Mouse (Mus musculus) bone marrow macrophage, adult 2 months (primary cell): ENCODE data around the gene Klrb1. TPM values are rescaled to one million over a fixed set of nuclear protein-coding genes. Genes with fewer than 3 reads are reported as not detected.
"Not testable (repeated sequence)": the region's sequence is repeated elsewhere in the genome, so short reads cannot be mapped to it uniquely, and the experiment has no call there.

Source experiments
- H3K27ac ChIP-seq: 2 replicates; pipeline ENCODE4 v1.5.1; 2012; ENCODE audit warnings: low read depth, low read length; ENCODE audit not compliant: insufficient read depth
- H3K4me1 ChIP-seq: 2 replicates; pipeline ENCODE4 v1.6.1; 2012; ENCODE audit warnings: low read length; ENCODE audit not compliant: control insufficient read depth, insufficient read depth
- H3K4me3 ChIP-seq: 2 replicates; pipeline ENCODE4 v1.5.1; 2012; ENCODE audit warnings: mild to moderate bottlenecking, low read length, moderate library complexity; ENCODE audit not compliant: insufficient read depth
- CTCF ChIP-seq: IDR thresholded peaks from 2 replicates; pipeline ENCODE4 v1.5.1; 2012; ENCODE audit warnings: low read depth, mild to moderate bottlenecking, low read length, moderate library complexity
- POLR2A ChIP-seq: IDR thresholded peaks from 2 replicates; pipeline ENCODE4 v1.6.1; 2012; ENCODE audit warnings: mild to moderate bottlenecking, low read depth, low read length, borderline replicate concordance
- polyA plus RNA-seq: library from polyadenylated mRNA; stranded (reverse); fragments of >200 nt; gene quantifications from 2 replicates; pipeline ENCODE4 v1.2.4, GENCODE M21; 2012; ENCODE audit not compliant: missing spikeins, insufficient read depth, insufficient read length

The Klrb1 gene
- polyA plus RNA-seq, 1 experiment = not detected

- peak; percentile 71 for TF ChIP-seq CTCF
- Histone ChIP-seq H3K27ac (peak overlapping the region; percentile 33), H3K4me3 (peak overlapping the region; percentile 91)
- not testable (repeated sequence) for H3K4me1 ChIP-seq
These were observed 37.7 kb upstream of the Klrb1 start for GRCm38 (mm10) chr6:128760416-128761143.

GRCm38 (mm10) chr6:128760016-128760415 is 37.2 kb upstream of the Klrb1 start:
- H3K4me3 ChIP-seq = peak overlapping the region; percentile 91
- not testable (repeated sequence) for H3K4me1 ChIP-seq
- peak overlapping the region; percentile 33 for H3K27ac ChIP-seq

DNA sequence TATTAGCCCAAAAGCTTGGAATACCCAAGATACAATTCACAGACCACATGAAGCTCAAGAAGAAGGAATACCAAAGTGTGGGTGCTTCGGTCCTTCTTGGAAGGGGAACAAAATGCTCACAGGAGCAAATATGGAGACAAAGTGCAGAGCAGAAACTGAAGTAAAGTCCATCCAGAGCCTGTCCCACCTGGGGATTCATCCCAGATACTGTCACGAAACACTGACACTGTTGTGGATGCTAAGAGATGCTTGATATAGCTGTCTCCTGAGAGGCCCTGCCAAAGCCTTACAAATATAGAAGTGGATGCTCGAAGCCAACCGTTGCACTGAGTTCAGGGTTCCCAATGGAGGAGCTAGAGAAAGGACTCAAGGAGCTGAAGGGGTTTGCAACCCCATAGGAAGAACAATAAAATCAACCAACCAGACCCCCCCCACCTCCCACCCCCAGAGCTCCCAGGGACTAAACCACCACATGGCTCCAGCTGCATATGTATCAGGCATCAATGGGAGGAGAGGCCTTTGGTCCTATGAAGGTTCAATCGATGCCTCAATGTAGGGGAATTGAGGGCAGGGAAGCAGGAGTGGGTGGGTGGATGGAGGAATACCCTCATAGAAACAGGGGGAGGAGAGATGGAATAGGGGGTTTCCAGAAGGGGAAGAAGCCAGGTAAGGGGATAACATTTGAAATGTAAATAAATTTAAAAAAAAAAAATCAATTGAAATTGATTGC is 36.5 kb upstream of the Klrb1 start:
- Histone ChIP-seq H3K4me3 (no peak overlapping the region), H3K27ac (no peak overlapping the region), H3K4me1 (peaks cover 5% of the 10 kb centered on the region; the same call in 1 of the 2 replicates)
- TF ChIP-seq CTCF (no peak), POLR2A (no peak)

DNA sequence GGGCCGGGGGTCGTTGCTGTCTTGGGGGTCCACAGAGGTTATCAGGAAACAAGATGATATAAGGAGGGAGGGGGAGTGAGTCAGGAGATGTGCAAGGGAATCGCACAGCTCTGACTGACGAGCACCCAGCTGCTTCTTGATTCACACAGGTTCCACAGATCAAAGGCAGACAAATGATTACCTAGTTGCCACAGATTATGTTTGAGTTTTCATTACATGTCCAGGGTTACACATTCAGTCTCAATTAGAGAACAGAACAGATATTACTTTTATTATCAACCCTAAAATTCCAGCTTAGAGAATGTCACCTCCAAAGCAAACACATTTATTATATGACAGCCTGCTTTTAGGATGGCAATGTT is 32.5 kb upstream of the Klrb1 start:
- not testable (repeated sequence) for H3K4me1 ChIP-seq, H3K4me3 ChIP-seq, H3K27ac ChIP-seq

DNA sequence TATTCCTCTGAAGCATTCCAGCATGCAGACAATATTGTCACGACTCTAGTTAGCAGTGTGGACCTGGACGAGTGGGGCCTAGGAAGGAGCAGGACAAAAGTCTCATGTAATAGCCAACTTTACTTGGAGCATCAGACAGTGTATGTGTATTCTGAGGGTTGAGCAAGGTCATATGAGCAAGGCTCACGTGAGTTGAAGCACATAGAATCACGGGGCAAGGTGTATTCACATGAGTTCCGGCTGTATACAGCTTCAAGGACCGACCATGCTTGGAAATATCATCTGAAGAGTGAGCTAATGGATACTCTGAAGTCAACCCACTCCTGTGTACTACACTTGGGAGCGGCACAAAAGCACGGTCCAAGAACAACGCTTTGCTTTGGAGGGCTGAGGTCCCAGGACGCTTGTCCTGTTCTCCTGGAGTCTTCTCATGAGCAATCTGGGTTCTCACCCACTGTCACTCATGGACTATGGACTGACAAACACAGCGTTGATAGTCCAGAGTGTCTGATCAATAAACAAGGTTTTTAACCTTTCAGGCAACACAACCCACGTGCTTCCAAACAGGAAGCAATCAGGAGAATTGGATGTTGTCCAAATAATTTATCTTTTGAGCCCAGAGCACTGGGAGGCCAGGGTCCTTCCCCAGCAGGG is 32.0 kb upstream of the Klrb1 start:
- not testable (repeated sequence) for H3K4me1 ChIP-seq, H3K4me3 ChIP-seq, H3K27ac ChIP-seq

DNA sequence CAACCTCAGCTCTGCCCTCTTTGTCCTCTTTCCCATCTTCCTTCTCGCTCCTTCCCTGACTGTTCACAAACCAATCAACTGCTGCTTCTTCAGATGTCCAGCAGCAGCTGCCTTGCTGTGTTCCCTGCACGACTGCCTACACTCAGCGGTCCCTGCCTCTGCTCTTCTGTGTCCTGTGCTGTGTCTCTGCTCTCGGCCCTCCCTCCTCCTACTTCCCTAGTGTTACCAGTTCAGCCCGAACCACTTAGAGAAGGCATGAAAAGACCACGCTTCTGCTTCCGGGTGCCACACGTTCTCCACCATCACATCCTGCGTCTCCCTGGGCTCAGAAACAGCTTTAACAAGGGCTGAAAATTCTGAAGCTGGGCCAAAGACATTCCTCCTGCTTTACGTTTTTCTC is 31.4 kb upstream of the Klrb1 start:
- not testable (repeated sequence) for H3K4me1 ChIP-seq, H3K27ac ChIP-seq
- H3K4me3 ChIP-seq = peak overlapping the region; percentile 17; the same call in 1 of the 2 replicates

DNA sequence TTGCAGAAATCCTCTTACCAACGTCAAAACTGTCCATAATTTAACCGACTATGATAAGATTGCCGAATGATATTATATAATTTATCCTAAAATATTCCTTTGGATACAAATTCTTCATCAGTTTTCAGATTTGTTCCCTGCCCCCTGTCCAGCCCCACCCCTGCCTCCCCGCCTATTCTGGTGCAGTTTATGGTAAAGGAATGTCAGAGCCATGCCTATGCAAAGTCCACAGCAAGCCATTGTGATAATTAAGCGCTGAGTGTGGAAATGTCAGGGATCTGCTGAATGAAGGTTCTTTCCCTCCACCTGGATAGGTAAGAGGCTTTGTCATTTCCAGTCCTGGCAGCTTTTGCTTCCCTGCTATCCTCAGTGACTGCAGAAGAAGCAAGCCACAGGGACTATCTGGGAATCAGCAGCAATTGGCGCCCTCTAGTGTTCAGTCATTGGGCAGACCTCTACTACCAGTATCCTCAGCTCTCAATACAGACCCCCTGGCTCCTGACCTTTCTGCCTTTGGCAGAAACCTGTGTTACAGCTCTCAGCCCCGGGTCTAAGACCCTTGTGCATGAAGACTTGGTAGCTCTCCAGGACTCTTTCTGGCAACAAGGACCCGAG is 30.9 kb upstream of the Klrb1 start:
- not testable (repeated sequence) for H3K4me3 ChIP-seq, H3K4me1 ChIP-seq, H3K27ac ChIP-seq
- TF ChIP-seq CTCF = peak; percentile 65

- not testable (repeated sequence) for H3K4me3 ChIP-seq, H3K27ac ChIP-seq
These were observed 24.1 kb upstream of the Klrb1 start for GRCm38 (mm10) chr6:128747006-128747405.

DNA sequence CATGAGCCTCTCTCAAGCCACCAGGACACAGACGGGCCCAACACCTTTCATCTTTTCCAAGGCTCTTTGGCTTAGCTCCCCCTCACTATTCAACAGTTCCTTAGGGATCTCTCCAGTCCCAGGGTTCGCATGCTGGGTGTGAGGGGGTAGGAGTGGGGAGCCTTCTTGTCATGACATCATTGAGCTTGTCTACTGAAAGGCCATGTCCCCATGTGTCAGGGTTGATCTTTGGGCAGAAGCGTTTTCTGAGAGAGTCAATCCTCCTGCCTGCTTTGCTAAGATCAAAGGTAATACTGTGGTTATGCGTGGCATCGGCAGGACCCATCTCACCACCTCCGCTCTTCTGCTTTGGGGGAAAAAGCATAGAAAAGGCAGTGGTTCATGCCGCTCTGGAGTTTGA is 14.6 kb upstream of the Klrb1 start:
- TF ChIP-seq CTCF = no peak
- no peak for TF ChIP-seq POLR2A
- H3K4me1 ChIP-seq = no peaks in the 10 kb centered on the region
- no peak overlapping the region for H3K27ac ChIP-seq
- H3K4me3 ChIP-seq = no peak overlapping the region

More at GRCm38 (mm10) chr6:128747006-128747405, 24.1 kb upstream of the Klrb1 start:
- not testable (repeated sequence) for H3K4me1 ChIP-seq

GRCm38 (mm10) chr6:128736100-128736499 is 13.2 kb upstream of the Klrb1 start:
- no peak overlapping the region for H3K4me3 ChIP-seq
- no peak for TF ChIP-seq POLR2A
- TF ChIP-seq CTCF = no peak
- no peaks in the 10 kb centered on the region for H3K4me1 ChIP-seq
- no peak overlapping the region for H3K27ac ChIP-seq
